Mouse (Mus musculus) megakaryocyte, embryonic 14.5 days (primary cell): Measurements from ENCODE around the gene Tmem138.

ENCODE experiments used
- FLI1 ChIP-seq: IDR thresholded peaks from 2 replicates; pipeline ENCODE4 v1.6.1; 2012; ENCODE audit warnings: low read length, inconsistent platforms, mixed read lengths
- GATA1 ChIP-seq: IDR thresholded peaks from 3 replicates; pipeline ENCODE4 v1.6.1; 2012; ENCODE audit warnings: mixed read lengths, low read length, inconsistent platforms, borderline replicate concordance

DNA sequence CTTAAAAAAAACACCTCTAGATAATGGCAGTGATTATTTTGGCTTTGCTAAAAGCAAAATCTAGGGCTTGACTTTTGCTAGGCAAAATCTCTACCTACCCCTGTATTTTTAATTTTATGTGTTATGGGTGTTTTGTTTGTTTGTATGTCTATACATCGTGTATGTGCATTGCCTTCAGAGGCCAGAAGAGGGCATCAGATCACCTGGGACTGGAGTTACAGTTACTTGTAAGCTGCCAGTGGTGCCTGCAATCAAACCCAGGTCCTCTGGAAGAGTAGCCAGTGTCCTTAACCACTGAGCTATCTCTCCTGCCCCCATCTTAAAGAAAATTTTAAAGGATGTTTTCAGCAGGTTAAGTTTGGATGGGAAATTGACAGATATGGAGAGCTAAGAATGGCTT, 47.1 kb downstream of the Tmem138 start:
- TF ChIP-seq GATA1 (no peak), FLI1 (no peak)
